Mouse (Mus musculus): Measurements from ENCODE around the gene Gsk3a. TPM values are rescaled to one million over a fixed set of nuclear protein-coding genes. Genes with fewer than 3 reads are reported as not detected.

Gsk3a gene
- polyA plus RNA-seq, 1 experiment from 2014 or later, result 4.3 TPM

GRCm38 (mm10) chr7:25269545-25270271, 32.1 kb upstream of the Gsk3a start:
- Histone ChIP-seq H3K9me3 (ENCODE audit: low read length) (no peaks in the 10 kb centered on the region), H3K4me1 (ENCODE audit: insufficient read depth) (peaks cover 45% of the 10 kb centered on the region), H3K9ac (replicated peaks) (peak overlapping the region; percentile 92), H3K36me3 (replicated peaks; ENCODE audit: insufficient read depth, low read length) (peaks cover 18% of the 10 kb centered on the region), H3K27me3 (ENCODE audit: insufficient read depth, low read length) (no peaks in the 10 kb centered on the region), H3K4me3 (ENCODE audit: low read depth, low read length) (peak overlapping the region; percentile 87), H3K27ac (ENCODE audit: low read depth) (peak overlapping the region; percentile 94; the same call in 1 of the 2 replicates), H3K4me2 (ENCODE audit: low read depth, low read length) (peak overlapping the region; percentile 90)
- DNase-seq (peak; percentile 27), ATAC-seq (no peak)
- 50% methylated on average over 8 of the region's 8 CpGs for WGBS (ENCODE audit: insufficient replicate concordance)
- no peak for TF ChIP-seq CTCF (IDR thresholded peaks at IDR 0.05; ENCODE audit: low read depth)
- no peak for TF ChIP-seq EP300 (IDR thresholded peaks at IDR 0.05; ENCODE audit: low read depth)

GRCm38 (mm10) chr7:25269029-25269428, 31.4 kb upstream of the Gsk3a start:
- H3K4me3 ChIP-seq (ENCODE audit: low read depth, low read length), result peak overlapping the region; percentile 87
- ATAC-seq, result no peak
- H3K27me3 ChIP-seq (ENCODE audit: insufficient read depth, low read length), result no peaks in the 10 kb centered on the region
- peak overlapping the region; percentile 94 for H3K27ac ChIP-seq (ENCODE audit: low read depth)
- H3K4me2 ChIP-seq (ENCODE audit: low read depth, low read length), result peak overlapping the region; percentile 90
- H3K36me3 ChIP-seq (replicated peaks; ENCODE audit: insufficient read depth, low read length), result peaks cover 17% of the 10 kb centered on the region
- H3K9me3 ChIP-seq (ENCODE audit: low read length), result no peaks in the 10 kb centered on the region
- TF ChIP-seq EP300 (IDR thresholded peaks at IDR 0.05; ENCODE audit: low read depth), result no peak
- TF ChIP-seq CTCF (IDR thresholded peaks at IDR 0.05; ENCODE audit: low read depth), result no peak
- peak overlapping the region; percentile 92 for H3K9ac ChIP-seq (replicated peaks)
- H3K4me1 ChIP-seq (ENCODE audit: insufficient read depth), result peaks cover 43% of the 10 kb centered on the region
- peak; percentile 25 for DNase-seq
- WGBS (ENCODE audit: insufficient replicate concordance), result 26% methylated on average over 4 of the region's 4 CpGs

GRCm38 (mm10) chr7:25268588-25268987, 30.9 kb upstream of the Gsk3a start:
- WGBS (ENCODE audit: insufficient replicate concordance), result under 1% methylated on average over 7 of the region's 7 CpGs
- DNase-seq, result no peak
- Histone ChIP-seq H3K9ac (replicated peaks) (peak overlapping the region; percentile 92), H3K4me1 (ENCODE audit: insufficient read depth) (peaks cover 44% of the 10 kb centered on the region), H3K4me2 (ENCODE audit: low read depth, low read length) (peak overlapping the region; percentile 90), H3K9me3 (ENCODE audit: low read length) (no peaks in the 10 kb centered on the region), H3K4me3 (ENCODE audit: low read depth, low read length) (peak overlapping the region; percentile 87), H3K27ac (ENCODE audit: low read depth) (peak overlapping the region; percentile 94), H3K27me3 (ENCODE audit: insufficient read depth, low read length) (no peaks in the 10 kb centered on the region), H3K36me3 (replicated peaks; ENCODE audit: insufficient read depth, low read length) (peaks cover 17% of the 10 kb centered on the region)
- TF ChIP-seq EP300 (IDR thresholded peaks at IDR 0.05; ENCODE audit: low read depth), result no peak
- no peak for ATAC-seq

- peak overlapping the region; percentile 92 for H3K9ac ChIP-seq (replicated peaks)
- H3K9me3 ChIP-seq (ENCODE audit: low read length), result no peaks in the 10 kb centered on the region
- peaks cover 17% of the 10 kb centered on the region for H3K36me3 ChIP-seq (replicated peaks; ENCODE audit: insufficient read depth, low read length)
- peak overlapping the region; percentile 90 for H3K4me2 ChIP-seq (ENCODE audit: low read depth, low read length)
- H3K27me3 ChIP-seq (ENCODE audit: insufficient read depth, low read length), result no peaks in the 10 kb centered on the region
- ATAC-seq (peak; percentile 88), DNase-seq (peak; percentile 98)
- under 1% methylated on average over 33 of the region's 33 CpGs for WGBS (ENCODE audit: insufficient replicate concordance)
- peak overlapping the region; percentile 98 for H3K27ac ChIP-seq (ENCODE audit: low read depth)
- peak overlapping the region; percentile 87 for H3K4me3 ChIP-seq (ENCODE audit: low read depth, low read length)
- H3K4me1 ChIP-seq (ENCODE audit: insufficient read depth), result peaks cover 38% of the 10 kb centered on the region
- TF ChIP-seq CTCF (IDR thresholded peaks at IDR 0.05; ENCODE audit: low read depth), result no peak
- peak; percentile 82 for TF ChIP-seq EP300 (IDR thresholded peaks at IDR 0.05; ENCODE audit: low read depth)
These were observed 30.3 kb upstream of the Gsk3a start for GRCm38 (mm10) chr7:25267751-25268463.

- Histone ChIP-seq H3K4me2 (ENCODE audit: low read depth, low read length) (peak within 1 kb of the TSS; percentile 90), H3K4me3 (ENCODE audit: low read depth, low read length) (peak within 1 kb of the TSS; percentile 87), H3K27me3 (ENCODE audit: insufficient read depth, low read length) (no peaks in the 10 kb centered on the region), H3K4me1 (ENCODE audit: insufficient read depth) (peaks cover 37% of the 10 kb centered on the region), H3K36me3 (replicated peaks; ENCODE audit: insufficient read depth, low read length) (peaks cover 12% of the 10 kb centered on the region; the same call in 1 of the 2 replicates), H3K9me3 (ENCODE audit: low read length) (no peaks in the 10 kb centered on the region), H3K9ac (replicated peaks) (peak within 1 kb of the TSS; percentile 92), H3K27ac (ENCODE audit: low read depth) (peak within 1 kb of the TSS; percentile 98)
- ATAC-seq (peak; percentile 79), DNase-seq (peak; percentile 98)
- under 1% methylated on average over 29 of the region's 29 CpGs for WGBS (ENCODE audit: insufficient replicate concordance)
- TF ChIP-seq EP300 (IDR thresholded peaks at IDR 0.05; ENCODE audit: low read depth) (peak; percentile 13; the same call in 1 of the 2 replicates), CTCF (IDR thresholded peaks at IDR 0.05; ENCODE audit: low read depth) (no peak)
These were observed 29.7 kb upstream of the Gsk3a start, which contains the start of gene Cic for GRCm38 (mm10) chr7:25267301-25267750. Gene Cic, plus strand, starts transcription at chr7:25267704.
